Mouse (Mus musculus): Measurements from ENCODE around the gene Timd2.

- TF ChIP-seq CTCF (IDR thresholded peaks at IDR 0.05; ENCODE audit: low read depth, low read length) (no peak), POLR2A (IDR thresholded peaks at IDR 0.05; ENCODE audit: extremely low read depth, insufficient read depth, low read length) (no peak)
Observed at GRCm38 (mm10) chr11:46740886-46741285, 34.0 kb upstream of the Timd2 start.

Data from liver, adult 2 months (tissue).